Mouse (Mus musculus) midbrain, embryonic 15.5 days (tissue): ENCODE measurements around the gene Taf15. TPM values are rescaled to one million over a fixed set of nuclear protein-coding genes. Genes with fewer than 3 reads are reported as not detected.

Source experiments
- ATAC-seq: fragments of 200-750 bp; cut with Nextera tagmentation; replicated peaks from 2 replicates; pipeline ENCODE4 v1.8.0; 2017; ENCODE audit warnings: moderate TSS enrichment
- H3K27ac ChIP-seq: fragments of 300-500 bp; sonication (generic); 2 replicates; pipeline ENCODE4 v1.5.1; 2015; ENCODE audit warnings: mild to moderate bottlenecking, inconsistent platforms
- H3K27me3 ChIP-seq: fragments of 300-500 bp; sonication (generic); replicated peaks from 2 replicates; pipeline ENCODE4 v1.6.1; 2015; ENCODE audit warnings: inconsistent platforms
- H3K36me3 ChIP-seq: fragments of 300-500 bp; sonication (generic); replicated peaks from 2 replicates; pipeline ENCODE4 v1.6.1; 2015; ENCODE audit warnings: inconsistent platforms
- H3K4me1 ChIP-seq: fragments of 300-500 bp; sonication (generic); 2 replicates; pipeline ENCODE4 v1.6.1; 2015; ENCODE audit warnings: inconsistent platforms
- H3K4me2 ChIP-seq: fragments of 300-500 bp; sonication (generic); 2 replicates; pipeline ENCODE4 v1.6.1; 2015; ENCODE audit warnings: inconsistent platforms, mild to moderate bottlenecking, moderate library complexity
- H3K4me3 ChIP-seq: fragments of 300-500 bp; sonication (generic); 2 replicates; pipeline ENCODE4 v1.5.1; 2015; ENCODE audit warnings: mild to moderate bottlenecking, inconsistent platforms
- H3K9ac ChIP-seq: fragments of 300-500 bp; sonication (generic); 2 replicates; pipeline ENCODE4 v1.6.1; 2015; ENCODE audit warnings: mild to moderate bottlenecking, inconsistent platforms
- H3K9me3 ChIP-seq: fragments of 300-500 bp; sonication (generic); 2 replicates; pipeline ENCODE4 v1.6.1; 2016; ENCODE audit warnings: inconsistent platforms
- WGBS: fragments of 180-500 bp; shearing (Covaris S2); methylation state at CpG from one replicate; pipeline ENCODE4 v1.1.7; 2015; ENCODE audit warnings: mixed read lengths; 5-methylcytosine and 5-hydroxymethylcytosine counted together
- polyA plus RNA-seq: library from polyadenylated mRNA; unstranded; fragments of >200 nt; fragmentation: Nextera tagmentation; extraction: Ambion mirVana; gene quantifications from 2 replicates; pipeline ENCODE4 v1.2.1, GENCODE M21; 2015

Gene Taf15
- polyA plus RNA-seq: 12.2 and 12.6 TPM in 2 replicates

- WGBS: under 1% methylated on average over 66 of the region's 66 CpGs
- Histone ChIP-seq H3K27me3 (peaks cover 7% of the 10 kb centered on the region; the same call in 1 of the 2 replicates), H3K4me2 (peak within 1 kb of the TSS; percentile 75), H3K4me1 (peaks cover 27% of the 10 kb centered on the region), H3K36me3 (no peaks in the 10 kb centered on the region), H3K9me3 (no peaks in the 10 kb centered on the region), H3K9ac (peak within 1 kb of the TSS; percentile 94), H3K27ac (peak within 1 kb of the TSS; percentile 99), H3K4me3 (peak within 1 kb of the TSS; percentile 98)
- peak; percentile 99 for ATAC-seq
Observed at GRCm38 (mm10) chr11:83472324-83473234, at the start of gene Taf15. Taf15 (plus strand) TSS chr11:83473086.

GRCm38 (mm10) chr11:83424681-83425080, 48.2 kb upstream of the Taf15 start:
- Histone ChIP-seq H3K4me2 (no peak overlapping the region), H3K4me1 (no peaks in the 10 kb centered on the region), H3K27ac (no peak overlapping the region), H3K27me3 (peaks cover 38% of the 10 kb centered on the region), H3K36me3 (no peaks in the 10 kb centered on the region), H3K4me3 (no peak overlapping the region), H3K9ac (no peak overlapping the region), H3K9me3 (no peaks in the 10 kb centered on the region)
- ATAC-seq: peak; percentile 77
- 9% methylated on average over 8 of the region's 8 CpGs for WGBS

GRCm38 (mm10) chr11:83426964-83427363, 45.9 kb upstream of the Taf15 start:
- H3K9me3 ChIP-seq: no peaks in the 10 kb centered on the region
- no peak for ATAC-seq
- H3K36me3 ChIP-seq: no peaks in the 10 kb centered on the region
- H3K4me2 ChIP-seq: no peak overlapping the region
- WGBS: 43% methylated on average over 17 of the region's 17 CpGs
- H3K4me1 ChIP-seq: no peaks in the 10 kb centered on the region
- no peak overlapping the region for H3K4me3 ChIP-seq
- no peak overlapping the region for H3K9ac ChIP-seq
- no peak overlapping the region for H3K27ac ChIP-seq
- H3K27me3 ChIP-seq: peaks cover 24% of the 10 kb centered on the region; the same call in 1 of the 2 replicates

GRCm38 (mm10) chr11:83429355-83429754, 43.5 kb upstream of the Taf15 start, which contains the start of gene Gas2l2:
Gas2l2 (minus strand) TSS chr11:83429455.
- Histone ChIP-seq H3K27ac (no peak within 1 kb of the TSS), H3K9ac (no peak within 1 kb of the TSS), H3K36me3 (no peaks in the 10 kb centered on the region), H3K4me3 (no peak within 1 kb of the TSS), H3K4me1 (no peaks in the 10 kb centered on the region), H3K4me2 (no peak within 1 kb of the TSS), H3K27me3 (peaks cover 16% of the 10 kb centered on the region; the same call in 1 of the 2 replicates), H3K9me3 (no peaks in the 10 kb centered on the region)
- 52% methylated on average over 5 of the region's 5 CpGs for WGBS
- ATAC-seq: no peak

- H3K9me3 ChIP-seq: no peaks in the 10 kb centered on the region
- H3K27ac ChIP-seq: no peak overlapping the region
- H3K9ac ChIP-seq: no peak overlapping the region
- WGBS: 79% methylated on average over 2 of the region's 2 CpGs
- H3K4me2 ChIP-seq: no peak overlapping the region
- peaks cover 10% of the 10 kb centered on the region; the same call in 1 of the 2 replicates for H3K27me3 ChIP-seq
- no peak overlapping the region for H3K4me3 ChIP-seq
- no peaks in the 10 kb centered on the region for H3K4me1 ChIP-seq
- ATAC-seq: no peak
- H3K36me3 ChIP-seq: no peaks in the 10 kb centered on the region
Observed at GRCm38 (mm10) chr11:83432533-83432932, 40.4 kb upstream of the Taf15 start.

GRCm38 (mm10) chr11:83437377-83437776, 35.5 kb upstream of the Taf15 start, which contains the start of gene 1700020L24Rik:
1700020L24Rik (plus strand) TSS chr11:83437677.
- Histone ChIP-seq H3K36me3 (no peaks in the 10 kb centered on the region), H3K4me1 (peaks cover under 1% of the 10 kb centered on the region; the same call in 1 of the 2 replicates), H3K27ac (no peak within 1 kb of the TSS), H3K9ac (no peak within 1 kb of the TSS), H3K4me3 (no peak within 1 kb of the TSS), H3K27me3 (peaks cover 19% of the 10 kb centered on the region), H3K9me3 (no peaks in the 10 kb centered on the region), H3K4me2 (no peak within 1 kb of the TSS)
- ATAC-seq: no peak
- 79% methylated on average over 1 of the region's 1 CpGs for WGBS

- Histone ChIP-seq H3K9ac (0 out of 2 replicates have a peak overlapping the region, but pooled peaks have one; percentile 56), H3K4me3 (peak overlapping the region; percentile 58)
- 34% methylated on average over 11 of the region's 11 CpGs for WGBS
Observed at GRCm38 (mm10) chr11:83439426-83440060, 33.3 kb upstream of the Taf15 start.

GRCm38 (mm10) chr11:83440081-83441064, 32.5 kb upstream of the Taf15 start:
- peak; percentile 95 for ATAC-seq
- H3K27ac ChIP-seq: no peak overlapping the region; the same call in 1 of the 2 replicates

More at GRCm38 (mm10) chr11:83439426-83440060, 33.3 kb upstream of the Taf15 start:
- H3K36me3 ChIP-seq: no peaks in the 10 kb centered on the region
- peaks cover 40% of the 10 kb centered on the region for H3K27me3 ChIP-seq
- H3K27ac ChIP-seq: no peak overlapping the region
- peaks cover 5% of the 10 kb centered on the region for H3K4me1 ChIP-seq
- peak overlapping the region; percentile 81 for H3K4me2 ChIP-seq
- no peak for ATAC-seq
- H3K9me3 ChIP-seq: no peaks in the 10 kb centered on the region

GRCm38 (mm10) chr11:83441235-83441634, 31.7 kb upstream of the Taf15 start:
- Histone ChIP-seq H3K4me1 (peaks cover 9% of the 10 kb centered on the region), H3K27ac (no peak overlapping the region), H3K27me3 (peaks cover 50% of the 10 kb centered on the region), H3K4me2 (peak overlapping the region; percentile 81; the same call in 1 of the 2 replicates), H3K36me3 (no peaks in the 10 kb centered on the region), H3K4me3 (no peak overlapping the region), H3K9ac (no peak overlapping the region), H3K9me3 (no peaks in the 10 kb centered on the region)
- ATAC-seq: no peak
- 42% methylated on average over 7 of the region's 7 CpGs for WGBS

More at GRCm38 (mm10) chr11:83440081-83441064, 32.5 kb upstream of the Taf15 start:
- Histone ChIP-seq H3K4me1 (peaks cover 9% of the 10 kb centered on the region), H3K27me3 (peaks cover 48% of the 10 kb centered on the region), H3K4me3 (peak overlapping the region; percentile 58), H3K4me2 (peak overlapping the region; percentile 81), H3K9me3 (no peaks in the 10 kb centered on the region), H3K36me3 (no peaks in the 10 kb centered on the region), H3K9ac (peak overlapping the region; percentile 56)
- under 1% methylated on average over 63 of the region's 75 CpGs for WGBS

- no peak overlapping the region for H3K27ac ChIP-seq
- peaks cover 53% of the 10 kb centered on the region for H3K27me3 ChIP-seq
- H3K4me1 ChIP-seq: peaks cover 9% of the 10 kb centered on the region
- peak overlapping the region; percentile 17 for H3K9ac ChIP-seq
- H3K36me3 ChIP-seq: no peaks in the 10 kb centered on the region
- H3K4me2 ChIP-seq: peak overlapping the region; percentile 49
- 12% methylated on average over 29 of the region's 29 CpGs for WGBS
- ATAC-seq: no peak
- peak overlapping the region; percentile 26 for H3K4me3 ChIP-seq
- H3K9me3 ChIP-seq: no peaks in the 10 kb centered on the region
Observed at GRCm38 (mm10) chr11:83442596-83443267, 30.2 kb upstream of the Taf15 start.

- 10% methylated on average over 7 of the region's 7 CpGs for WGBS
- no peak overlapping the region for H3K4me3 ChIP-seq
- ATAC-seq: no peak
- no peak overlapping the region for H3K9ac ChIP-seq
- H3K27me3 ChIP-seq: peaks cover 53% of the 10 kb centered on the region
- no peak overlapping the region for H3K27ac ChIP-seq
- peaks cover 12% of the 10 kb centered on the region for H3K4me1 ChIP-seq
- no peak overlapping the region for H3K4me2 ChIP-seq
- no peaks in the 10 kb centered on the region for H3K9me3 ChIP-seq
- H3K36me3 ChIP-seq: no peaks in the 10 kb centered on the region
Observed at GRCm38 (mm10) chr11:83443824-83444223, 29.1 kb upstream of the Taf15 start.
